Mouse (Mus musculus) hindbrain, embryonic 11.5 days (tissue): ENCODE results near the gene D630003M21Rik. TPM values are rescaled to one million over a fixed set of nuclear protein-coding genes. Genes with fewer than 3 reads are reported as not detected.

Experiments used
- ATAC-seq: fragments of 200-750 bp; cut with Nextera tagmentation; 2 replicates; pipeline ENCODE4 v1.8.0; 2017; ENCODE audit warnings: mild to moderate bottlenecking, moderate TSS enrichment, moderate library complexity; ENCODE audit not compliant: low FRiP score
- DNase-seq: peaks from one replicate; pipeline ENCODE4 v3.0.0-alpha.2; 2015; ENCODE audit warnings: low spot score
- H3K27ac ChIP-seq: fragments of 300-500 bp; sonication (generic); 2 replicates; pipeline ENCODE4 v1.5.1; 2014; ENCODE audit warnings: mild to moderate bottlenecking, low read depth, low read length
- H3K27me3 ChIP-seq: fragments of 300-500 bp; sonication (generic); 2 replicates; pipeline ENCODE4 v1.6.1; 2014; ENCODE audit warnings: mild to moderate bottlenecking, low read length, moderate library complexity, mixed read lengths; ENCODE audit not compliant: control insufficient read depth, insufficient read depth
- H3K36me3 ChIP-seq: fragments of 300-500 bp; sonication (generic); 2 replicates; pipeline ENCODE4 v1.6.1; 2014; ENCODE audit warnings: mild to moderate bottlenecking, low read length, moderate library complexity, mixed read lengths; ENCODE audit not compliant: control insufficient read depth, insufficient read depth
- H3K4me1 ChIP-seq: fragments of 300-500 bp; sonication (generic); replicated peaks from 2 replicates; pipeline ENCODE4 v1.6.1; 2014; ENCODE audit warnings: low read length, mixed read lengths; ENCODE audit not compliant: control insufficient read depth, insufficient read depth
- H3K4me2 ChIP-seq: fragments of 300-500 bp; sonication (generic); replicated peaks from 2 replicates; pipeline ENCODE4 v1.6.1; 2014; ENCODE audit warnings: mild to moderate bottlenecking, low read depth, low read length
- H3K4me3 ChIP-seq: fragments of 300-500 bp; sonication (generic); 2 replicates; pipeline ENCODE4 v1.5.1; 2014; ENCODE audit warnings: low read depth, low read length
- H3K9ac ChIP-seq: fragments of 300-500 bp; sonication (generic); 2 replicates; pipeline ENCODE4 v1.6.1; 2014; ENCODE audit warnings: low read depth, low read length
- H3K9me3 ChIP-seq: fragments of 300-500 bp; sonication (generic); 2 replicates; pipeline ENCODE4 v1.6.1; 2016; ENCODE audit warnings: low read length; ENCODE audit not compliant: control insufficient read depth
- WGBS: fragments of 180-500 bp; shearing (Covaris S2); extraction: QIAGEN DNeasy Blood & Tissue Kit; methylation state at CpG from one replicate; pipeline ENCODE4 v1.1.7; 2014; 5-methylcytosine and 5-hydroxymethylcytosine counted together
- polyA plus RNA-seq: library from polyadenylated mRNA; unstranded; fragments of >200 nt; fragmentation: Nextera tagmentation; extraction: Ambion mirVana; gene quantifications from 2 replicates; pipeline ENCODE4 v1.2.1, GENCODE M21; 2014

The D630003M21Rik gene
- polyA plus RNA-seq, 1 experiment from 2014 or later: 2.3 TPM

DNA sequence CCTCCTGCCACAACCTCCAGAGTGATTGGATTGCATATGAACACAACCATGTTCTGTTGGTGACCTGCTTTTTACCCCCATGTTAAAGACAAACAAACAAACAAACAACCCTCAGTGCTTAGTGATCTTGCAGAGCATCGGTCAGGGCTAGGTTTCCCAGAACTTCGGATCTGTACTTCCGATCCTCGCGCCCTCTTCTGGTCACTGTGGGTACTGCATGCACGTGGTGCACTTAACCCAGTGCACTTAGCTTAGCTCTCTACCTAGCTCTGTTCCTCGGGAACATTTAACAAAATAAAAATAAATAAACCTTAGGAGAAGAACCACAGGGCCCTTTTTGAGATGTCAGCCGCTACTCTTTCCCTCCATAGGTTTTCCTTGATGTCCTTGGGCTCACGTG is 48.2 kb downstream of the D630003M21Rik start:
- Histone ChIP-seq H3K9ac (no peak overlapping the region), H3K4me1 (0 out of 2 replicates have a peak, but pooled peaks cover 6% of the 10 kb centered on the region), H3K36me3 (no peaks in the 10 kb centered on the region), H3K27ac (no peak overlapping the region), H3K27me3 (no peaks in the 10 kb centered on the region), H3K4me2 (no peak overlapping the region), H3K9me3 (no peaks in the 10 kb centered on the region), H3K4me3 (no peak overlapping the region)
- DNase-seq (peak; percentile 79), ATAC-seq (no peak)
- 38% methylated on average over 9 of the region's 9 CpGs for WGBS

GRCm38 (mm10) chr2:158179370-158180111 is 49.5 kb downstream of the D630003M21Rik start:
- H3K4me1 ChIP-seq: 0 out of 2 replicates have a peak, but pooled peaks cover 6% of the 10 kb centered on the region
- no peaks in the 10 kb centered on the region for H3K9me3 ChIP-seq
- DNase-seq (no peak), ATAC-seq (peak; percentile 20)
- no peaks in the 10 kb centered on the region for H3K27me3 ChIP-seq
- H3K9ac ChIP-seq: no peak overlapping the region
- no peak overlapping the region for H3K27ac ChIP-seq
- H3K4me3 ChIP-seq: peak overlapping the region; percentile 24
- H3K4me2 ChIP-seq: peak overlapping the region; percentile 37
- H3K36me3 ChIP-seq: no peaks in the 10 kb centered on the region
- WGBS: 26% methylated on average over 18 of the region's 18 CpGs

GRCm38 (mm10) chr2:158178696-158179369 is 50.2 kb downstream of the D630003M21Rik start:
- Histone ChIP-seq H3K4me3 (peak overlapping the region; percentile 24), H3K27me3 (no peaks in the 10 kb centered on the region), H3K9ac (no peak overlapping the region), H3K36me3 (no peaks in the 10 kb centered on the region), H3K4me2 (peak overlapping the region; percentile 37), H3K9me3 (no peaks in the 10 kb centered on the region), H3K4me1 (0 out of 2 replicates have a peak, but pooled peaks cover 6% of the 10 kb centered on the region), H3K27ac (no peak overlapping the region)
- DNase-seq (peak; percentile 77), ATAC-seq (peak; percentile 77)
- 9% methylated on average over 15 of the region's 19 CpGs for WGBS

DNA sequence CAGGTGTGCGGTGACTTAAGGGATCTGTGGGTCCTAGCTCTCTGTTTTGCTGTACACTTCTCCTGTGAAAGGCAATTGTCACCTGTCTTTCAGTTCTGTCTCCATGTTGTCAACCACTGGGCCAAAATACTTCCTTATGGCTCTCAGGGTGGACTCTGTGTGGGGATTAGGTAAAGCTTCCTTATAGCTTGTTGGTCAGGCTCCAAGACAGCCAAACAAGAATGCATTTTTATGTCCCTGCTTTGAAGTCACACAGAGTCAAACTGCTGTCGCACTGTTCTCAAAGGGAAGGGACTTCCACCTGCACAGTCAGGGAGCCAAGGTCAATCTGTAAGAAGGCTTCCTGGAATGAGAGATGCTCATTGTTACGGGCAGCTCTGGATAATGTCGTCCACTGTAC is 50.9 kb downstream of the D630003M21Rik start:
- no peak overlapping the region for H3K27ac ChIP-seq
- no peaks in the 10 kb centered on the region for H3K36me3 ChIP-seq
- no peak overlapping the region for H3K4me3 ChIP-seq
- no peaks in the 10 kb centered on the region for H3K9me3 ChIP-seq
- H3K4me1 ChIP-seq: 0 out of 2 replicates have a peak, but pooled peaks cover 6% of the 10 kb centered on the region
- no peak overlapping the region for H3K4me2 ChIP-seq
- WGBS: 81% methylated on average over 4 of the region's 4 CpGs
- DNase-seq (no peak), ATAC-seq (no peak)
- no peaks in the 10 kb centered on the region for H3K27me3 ChIP-seq
- H3K9ac ChIP-seq: no peak overlapping the region

DNA sequence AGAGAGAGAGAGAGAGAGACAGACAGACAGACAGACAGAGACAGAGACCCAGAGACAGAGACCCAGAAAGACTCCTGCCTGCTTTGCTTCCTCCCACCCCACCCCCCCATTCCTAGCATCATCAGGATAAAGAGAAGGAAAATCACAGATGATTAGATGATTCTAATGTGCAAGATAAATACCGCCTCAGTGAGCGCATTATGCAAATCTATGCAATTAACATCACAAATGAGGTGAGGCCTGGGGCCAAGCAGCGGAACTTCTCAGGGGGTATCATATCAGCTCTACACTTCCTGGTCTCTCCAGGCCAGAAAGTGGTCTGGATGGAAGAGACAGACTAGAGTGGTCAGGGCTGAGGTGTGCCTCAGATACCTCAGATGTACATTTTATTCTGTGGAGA is 51.4 kb downstream of the D630003M21Rik start:
- 0 out of 2 replicates have a peak, but pooled peaks cover 6% of the 10 kb centered on the region for H3K4me1 ChIP-seq
- ATAC-seq: no peak
- no peaks in the 10 kb centered on the region for H3K36me3 ChIP-seq
- no peak overlapping the region for H3K4me2 ChIP-seq
- no peak overlapping the region for H3K4me3 ChIP-seq
- no peak for DNase-seq
- no peaks in the 10 kb centered on the region for H3K27me3 ChIP-seq
- H3K9ac ChIP-seq: no peak overlapping the region
- H3K9me3 ChIP-seq: no peaks in the 10 kb centered on the region
- no peak overlapping the region for H3K27ac ChIP-seq
- WGBS: 45% methylated on average over 3 of the region's 3 CpGs

- WGBS: 94% methylated on average over 9 of the region's 9 CpGs
- H3K4me3 ChIP-seq: no peak overlapping the region
- ATAC-seq: no peak
- H3K9ac ChIP-seq: no peak overlapping the region
- no peak for DNase-seq
- no peaks in the 10 kb centered on the region for H3K27me3 ChIP-seq
- H3K4me2 ChIP-seq: no peak overlapping the region
- no peaks in the 10 kb centered on the region for H3K9me3 ChIP-seq
- H3K4me1 ChIP-seq: 0 out of 2 replicates have a peak, but pooled peaks cover 6% of the 10 kb centered on the region
- no peaks in the 10 kb centered on the region for H3K36me3 ChIP-seq
- no peak overlapping the region for H3K27ac ChIP-seq
Measured at GRCm38 (mm10) chr2:158176763-158177162, 52.3 kb downstream of the D630003M21Rik start.

DNA sequence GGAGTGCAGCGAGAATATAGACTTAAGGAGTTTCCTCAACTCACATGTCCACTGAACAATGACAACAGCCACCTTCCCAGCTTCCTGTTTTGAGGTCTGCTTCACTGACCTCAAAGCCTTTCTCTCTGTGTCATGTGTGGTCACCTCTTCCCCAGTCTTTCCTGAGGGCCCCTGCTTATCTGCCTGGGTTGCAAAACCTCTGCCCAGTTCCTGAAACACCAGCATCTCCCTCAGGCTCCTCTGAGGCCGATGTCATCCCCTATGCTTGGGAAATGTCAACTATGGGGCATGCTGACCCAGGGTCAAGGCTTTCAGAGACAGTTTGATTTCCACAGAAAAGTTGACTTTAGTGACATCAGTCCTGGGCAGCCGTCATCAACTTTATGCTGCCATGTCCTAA is 53.6 kb downstream of the D630003M21Rik start:
- Histone ChIP-seq H3K4me2 (no peak overlapping the region), H3K27ac (no peak overlapping the region), H3K4me3 (no peak overlapping the region), H3K9ac (no peak overlapping the region), H3K4me1 (0 out of 2 replicates have a peak, but pooled peaks cover 6% of the 10 kb centered on the region), H3K27me3 (no peaks in the 10 kb centered on the region), H3K9me3 (no peaks in the 10 kb centered on the region), H3K36me3 (no peaks in the 10 kb centered on the region)
- no peak for DNase-seq
- no peak for ATAC-seq
- WGBS: 79% methylated on average over 3 of the region's 3 CpGs

GRCm38 (mm10) chr2:158174958-158175357 is 54.1 kb downstream of the D630003M21Rik start:
- 90% methylated on average over 15 of the region's 15 CpGs for WGBS
- DNase-seq: no peak
- H3K27ac ChIP-seq: no peak overlapping the region
- H3K9ac ChIP-seq: no peak overlapping the region
- H3K4me3 ChIP-seq: no peak overlapping the region
- ATAC-seq: no peak
- 0 out of 2 replicates have a peak, but pooled peaks cover 6% of the 10 kb centered on the region for H3K4me1 ChIP-seq
- H3K9me3 ChIP-seq: no peaks in the 10 kb centered on the region
- no peak overlapping the region for H3K4me2 ChIP-seq
- H3K36me3 ChIP-seq: no peaks in the 10 kb centered on the region
- H3K27me3 ChIP-seq: no peaks in the 10 kb centered on the region
